Mouse (Mus musculus) frontal cortex, postnatal 36 days (tissue): ENCODE data around the gene Bdh2.

Experiments
- DNase-seq, 2 experiments: peaks; one replicate each; pipeline ENCODE4 v3.0.0; 2022; ENCODE audit warnings: low spot score in 2 of 2

The Bdh2 gene

GRCm38 (mm10) chr3:135280669-135281415, at the start of gene Bdh2:
Gene Bdh2, plus strand, starts transcription at chr3:135281221.
- DNase-seq: peak; percentile 64 to 83

DNA sequence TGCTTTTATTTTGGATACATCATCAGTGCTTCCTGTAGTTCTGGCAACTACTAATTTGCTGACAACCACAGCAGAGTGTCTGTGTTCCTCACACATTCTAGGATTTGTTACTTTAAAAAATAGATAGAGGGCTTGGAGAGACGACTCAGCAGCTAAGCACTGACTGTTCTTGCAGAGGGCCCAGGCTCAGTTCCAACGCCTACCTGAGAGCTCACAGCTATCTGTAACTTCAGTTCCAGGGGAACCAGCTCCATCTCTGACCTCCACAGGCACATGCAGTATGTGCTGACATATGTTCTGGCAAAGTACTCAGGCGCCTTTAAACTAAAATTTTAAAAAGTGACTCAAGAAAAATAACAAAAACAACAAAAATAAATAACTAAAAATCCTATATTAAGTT, 49.0 kb upstream of the Bdh2 start:
- no peak for DNase-seq

DNA sequence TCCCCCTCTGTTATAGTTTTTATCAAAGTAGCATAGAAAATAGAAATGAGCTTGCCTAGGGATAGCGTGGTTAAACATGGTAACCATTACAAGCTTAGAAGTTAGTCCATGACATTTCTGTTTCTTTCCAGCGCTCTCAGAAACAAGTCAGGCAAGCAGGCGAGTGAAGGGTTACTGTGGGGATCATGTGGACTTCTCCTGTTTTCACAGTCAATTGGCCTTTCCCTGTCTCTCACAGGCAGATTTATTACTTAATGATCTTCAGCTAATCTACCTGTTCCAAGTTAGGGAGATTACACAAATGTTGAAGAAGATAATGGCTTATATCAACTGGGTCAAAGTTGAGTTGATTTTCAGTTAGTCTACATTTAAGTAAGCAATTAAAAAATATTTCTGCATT, 48.6 kb upstream of the Bdh2 start:
- no peak for DNase-seq

GRCm38 (mm10) chr3:135245733-135246132, 35.3 kb upstream of the Bdh2 start:
- no peak for DNase-seq

DNA sequence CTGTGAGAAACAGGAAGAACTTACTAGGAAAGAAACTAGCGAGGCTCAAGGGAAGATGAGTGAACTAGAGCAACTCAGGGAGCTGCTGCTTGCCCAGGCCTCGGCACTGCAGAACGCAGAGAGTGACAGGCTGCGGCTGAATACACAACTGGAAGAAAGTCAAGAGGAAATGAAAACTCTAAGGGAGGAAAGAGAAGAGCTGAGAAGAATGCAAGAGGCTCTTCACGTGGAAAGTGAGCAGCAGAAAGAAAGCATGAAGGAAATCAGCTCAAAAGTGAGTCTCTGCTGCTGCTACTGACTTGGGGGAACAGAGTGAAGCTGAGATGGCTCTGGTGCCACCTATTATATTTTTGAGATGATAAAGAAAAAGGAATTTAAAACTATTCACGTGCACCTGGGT, 34.2 kb upstream of the Bdh2 start:
- no peak for DNase-seq

DNA sequence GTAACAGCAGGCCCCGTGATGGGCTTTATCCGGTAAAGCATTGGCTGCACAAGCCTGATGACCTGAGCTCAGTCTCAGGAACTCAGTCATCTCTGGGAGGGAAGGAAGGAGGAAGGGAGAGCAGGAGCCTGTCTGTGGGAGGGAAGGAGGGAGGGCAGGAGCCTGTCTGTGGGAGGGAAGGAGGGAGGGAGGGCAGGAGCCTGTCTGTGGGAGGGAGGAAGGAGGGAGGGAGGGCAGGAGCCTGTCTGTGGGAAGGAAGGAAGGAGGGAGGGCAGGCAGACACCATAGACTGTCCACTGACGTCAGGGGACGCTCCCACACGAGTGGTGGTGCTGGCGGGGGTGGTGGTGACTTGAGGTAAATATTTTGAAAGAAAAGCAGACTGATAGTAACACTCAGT, 31.9 kb upstream of the Bdh2 start:
- DNase-seq: no peak

DNA sequence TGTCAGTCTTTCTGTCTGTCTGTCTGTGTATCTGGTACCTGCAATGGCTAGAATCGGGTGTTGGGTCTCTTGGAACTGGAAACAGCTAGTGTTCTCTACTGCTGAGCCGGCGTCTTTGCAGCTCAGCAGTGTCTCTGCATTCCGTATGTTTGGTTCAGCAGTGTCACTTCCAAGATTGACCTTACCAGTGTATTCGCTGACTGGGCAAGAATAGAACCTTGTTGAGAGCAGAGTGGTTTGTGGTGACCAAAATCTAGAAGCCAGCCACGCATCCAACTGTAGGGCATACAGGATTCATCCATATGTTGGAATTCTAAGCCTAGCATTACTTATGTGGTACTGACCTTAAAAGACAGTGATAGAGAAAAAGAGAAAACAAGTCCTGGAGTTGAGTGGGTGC, 29.2 kb upstream of the Bdh2 start:
- DNase-seq: no peak

GRCm38 (mm10) chr3:135254784-135255183, 26.2 kb upstream of the Bdh2 start:
- no peak for DNase-seq

GRCm38 (mm10) chr3:135258919-135259318, 22.1 kb upstream of the Bdh2 start:
- no peak for DNase-seq

DNA sequence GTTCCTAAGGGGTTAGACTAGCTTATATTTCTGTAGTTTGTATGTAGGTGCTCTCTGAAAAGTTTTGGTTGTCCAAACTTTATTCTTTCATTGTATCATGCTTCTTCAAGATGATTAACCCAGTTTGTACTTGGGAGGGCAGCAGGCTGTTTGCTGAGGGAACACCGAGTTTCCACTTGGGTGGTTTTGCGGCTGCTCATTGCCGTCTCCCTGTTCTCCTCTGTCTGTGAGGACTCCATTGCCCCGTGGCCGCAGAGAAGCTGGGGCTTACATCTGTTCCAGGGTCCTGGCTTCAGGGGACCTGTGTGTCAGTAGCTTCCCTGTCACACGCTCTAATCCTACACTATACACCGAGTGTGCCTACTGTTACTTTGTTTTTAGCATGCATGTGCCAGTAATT, 20.8 kb upstream of the Bdh2 start:
- DNase-seq: no peak

DNA sequence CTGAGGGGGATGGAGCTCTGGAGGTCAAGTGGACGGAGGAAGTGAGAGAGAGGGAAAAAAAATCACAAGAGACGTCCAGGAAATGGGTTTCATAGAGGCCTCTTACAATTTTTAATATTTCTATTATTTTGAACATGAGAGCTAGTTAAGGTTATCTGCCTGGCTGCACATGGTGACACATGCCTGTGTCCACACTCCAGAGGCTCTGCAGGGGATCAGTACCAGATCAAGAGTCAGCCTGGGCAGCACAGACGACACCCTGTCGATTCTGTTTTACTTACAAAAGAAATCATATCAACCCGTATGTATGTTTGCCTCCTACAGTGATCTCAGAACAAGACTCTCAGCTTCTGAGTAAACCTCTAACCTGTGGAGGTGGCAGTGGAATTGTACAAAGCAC, 12.4 kb upstream of the Bdh2 start:
- DNase-seq: no peak

DNA sequence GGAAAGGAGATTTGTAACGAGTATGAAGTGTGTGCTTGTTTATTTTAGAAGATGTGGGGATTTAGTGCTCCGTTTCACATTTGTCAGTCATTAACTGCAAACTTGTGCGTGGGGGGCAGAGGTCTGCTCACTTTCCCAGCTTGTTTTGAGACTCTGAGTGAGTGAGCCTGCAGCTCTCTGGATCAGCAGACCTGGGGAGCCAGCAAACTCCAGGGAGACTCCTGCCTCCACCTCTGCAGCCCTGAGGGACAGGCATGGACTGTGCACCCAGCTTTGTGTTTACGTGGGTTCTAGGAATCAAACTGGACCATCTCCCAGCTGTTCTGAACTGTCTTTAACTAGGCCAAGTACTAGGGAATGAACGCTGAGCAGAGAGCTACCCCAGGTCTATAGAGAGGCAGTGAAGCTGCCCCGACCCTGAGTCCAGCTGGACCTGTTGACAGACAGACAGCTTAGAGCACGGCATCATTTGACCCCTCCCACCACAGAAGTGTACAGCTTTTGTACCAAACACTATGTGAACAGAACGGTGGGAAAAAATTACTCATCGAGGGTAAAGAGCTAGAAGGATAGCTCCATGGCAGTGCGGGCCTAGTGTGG, 11.5 kb upstream of the Bdh2 start:
- no peak for DNase-seq

DNA sequence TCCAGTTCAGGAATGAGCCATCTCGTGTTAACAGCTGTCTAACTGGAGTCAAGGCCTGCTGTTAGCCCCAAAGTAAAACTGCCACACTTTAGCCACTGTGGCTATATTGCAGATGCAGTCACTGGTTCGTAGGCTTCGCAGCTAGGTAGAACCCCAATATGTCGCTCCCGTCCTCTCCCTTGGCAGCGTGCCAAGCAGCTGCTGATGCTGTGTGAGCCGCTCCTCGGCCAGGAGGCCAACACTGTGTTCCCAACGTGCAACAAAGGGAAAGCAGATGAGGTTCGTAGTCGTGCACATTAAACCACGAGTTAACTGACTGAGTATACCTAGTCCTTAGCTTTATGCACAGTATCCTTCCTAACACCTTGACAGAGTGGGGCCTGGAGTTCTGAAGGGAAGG, 8.4 kb upstream of the Bdh2 start:
- no peak for DNase-seq

DNA sequence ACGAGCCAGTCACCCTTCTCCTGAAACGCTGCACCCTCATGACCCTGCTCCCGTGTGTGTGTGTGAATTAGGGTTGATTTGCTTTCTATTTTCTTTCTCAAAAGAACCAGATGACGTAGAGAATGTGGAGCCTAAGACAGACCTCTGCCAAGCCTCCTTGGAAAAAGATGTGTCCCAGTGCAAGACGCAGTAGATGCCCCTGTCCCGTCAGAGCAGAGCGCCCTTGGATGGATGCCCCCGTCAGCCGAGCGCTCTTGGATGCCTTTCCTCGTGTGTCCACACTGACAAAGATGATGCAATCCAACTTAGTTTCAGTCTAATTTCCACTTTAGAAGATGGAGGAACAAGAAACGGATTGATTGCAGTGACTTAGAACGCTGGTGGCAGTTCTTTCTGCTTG, 8.0 kb upstream of the Bdh2 start:
- DNase-seq: no peak

GRCm38 (mm10) chr3:135280160-135280559, 861 bp upstream of the Bdh2 start:
- no peak for DNase-seq

DNA sequence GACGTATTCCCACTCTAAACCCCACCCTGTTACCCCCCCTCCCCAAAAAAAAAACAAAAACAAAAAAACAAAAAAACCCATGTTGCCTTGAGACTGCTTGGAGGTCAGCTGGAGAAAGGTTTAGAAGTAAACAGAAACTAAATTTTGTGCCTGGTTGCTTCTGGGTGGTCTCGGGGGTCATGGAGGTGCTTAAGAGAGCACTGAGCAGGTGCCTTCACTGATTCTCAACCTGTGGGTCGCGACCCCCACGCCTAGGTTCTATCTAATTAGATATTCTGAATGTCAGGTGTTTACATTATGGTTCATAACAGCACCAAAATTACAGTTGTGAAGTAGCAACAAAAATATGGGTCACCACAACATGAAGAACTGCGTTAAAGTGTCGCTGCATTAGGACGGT, 680 bp downstream of the Bdh2 start:
- no peak for DNase-seq

- DNase-seq: no peak
These were observed 4.2 kb downstream of the Bdh2 start for GRCm38 (mm10) chr3:135285256-135285655.

DNA sequence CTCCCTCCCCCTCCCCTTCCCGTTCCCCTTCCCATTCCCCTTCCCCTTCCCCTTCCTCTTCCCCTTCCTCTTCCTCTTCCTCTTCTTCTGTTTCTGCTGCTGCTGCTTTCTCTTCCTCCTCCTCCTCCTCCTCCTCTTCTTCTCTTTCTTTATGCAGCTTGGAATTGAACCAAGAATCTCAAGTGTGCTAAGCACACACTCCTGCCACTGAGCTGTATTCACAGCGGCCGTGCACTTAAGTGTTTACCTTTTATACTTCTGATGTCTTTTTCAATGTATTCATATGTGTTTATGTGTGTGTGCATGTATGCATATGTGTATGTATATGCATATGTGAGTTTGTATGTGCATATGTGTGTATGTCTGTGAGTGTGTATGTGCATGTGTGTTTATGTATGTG, 4.8 kb downstream of the Bdh2 start:
- DNase-seq: no peak

DNA sequence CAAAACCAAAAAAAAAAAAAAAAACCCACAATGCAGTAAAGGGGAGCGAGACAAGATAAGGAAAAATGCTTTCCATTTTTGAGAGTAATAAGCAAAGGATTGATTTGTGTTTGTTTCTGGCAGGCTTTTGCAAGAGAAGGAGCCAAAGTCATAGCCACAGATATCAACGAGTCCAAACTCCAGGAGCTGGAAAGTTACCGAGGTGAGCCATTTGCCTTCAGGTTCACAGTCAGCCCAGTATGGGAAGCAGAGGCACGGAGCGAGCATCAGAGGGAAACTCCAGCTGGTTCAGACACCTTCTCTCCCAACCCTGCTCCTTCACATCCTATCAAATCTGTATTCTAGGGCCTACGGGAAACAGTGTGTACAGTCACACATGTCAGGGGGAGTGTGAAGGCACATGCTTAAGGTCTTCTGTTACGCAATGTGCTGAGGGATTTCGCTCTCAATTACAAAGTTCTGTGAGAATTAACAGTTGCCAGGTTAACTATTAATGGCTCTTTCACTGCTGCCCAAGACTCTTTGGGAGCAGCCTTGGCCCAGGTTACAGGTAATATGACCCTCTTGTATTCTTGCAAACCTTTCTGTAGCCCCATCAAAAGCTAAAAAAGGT, 7.2 kb downstream of the Bdh2 start:
- DNase-seq: no peak

DNA sequence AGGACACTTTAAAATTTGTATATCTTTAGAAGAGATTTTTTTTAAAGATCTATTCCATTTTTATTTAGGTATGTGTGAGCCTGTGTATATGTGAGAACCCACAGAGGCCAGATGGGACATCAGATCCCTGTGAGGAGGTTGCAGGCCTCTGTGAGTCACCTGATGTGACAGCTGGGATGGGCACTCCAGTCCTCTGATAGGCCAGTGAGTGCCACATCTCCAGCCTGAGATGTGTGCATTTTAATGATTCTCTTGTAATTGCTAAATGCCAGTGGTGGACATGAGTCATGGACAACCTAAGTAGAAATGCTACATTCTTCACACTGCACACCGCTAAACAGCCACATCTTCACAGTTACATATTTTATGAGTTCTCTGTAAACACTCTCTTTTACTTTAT, 8.1 kb downstream of the Bdh2 start:
- no peak for DNase-seq

DNA sequence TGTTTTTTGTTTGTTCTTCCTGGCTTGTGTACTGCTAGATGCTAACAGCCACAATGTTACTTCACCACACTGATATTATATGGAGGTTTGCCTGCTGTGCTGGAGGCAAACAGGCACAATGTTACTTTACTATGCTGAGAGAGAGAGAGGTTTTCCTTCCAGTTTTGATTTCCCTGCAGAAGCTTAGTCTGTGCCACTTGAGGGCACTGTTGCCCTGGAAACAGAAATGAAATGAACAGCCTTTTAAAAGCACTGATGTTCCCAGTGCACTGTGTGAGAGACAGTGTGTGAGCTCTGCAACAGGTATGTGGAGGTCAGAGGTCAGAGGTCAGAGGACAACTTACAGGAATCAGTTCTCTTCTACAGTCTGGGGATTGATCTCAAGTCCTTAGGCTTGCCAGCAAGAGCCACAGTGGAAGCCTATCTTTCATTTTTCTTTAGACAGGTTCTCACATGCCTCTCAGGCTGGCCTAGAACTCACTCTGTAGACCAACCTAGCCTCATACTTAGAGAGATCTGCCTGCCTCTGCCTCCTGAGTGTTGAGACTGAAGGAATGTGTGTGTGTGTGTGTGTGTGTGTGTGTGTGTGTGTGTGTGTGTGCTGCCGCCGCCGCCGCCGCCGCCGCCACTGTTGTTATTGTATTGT, 9.4 kb downstream of the Bdh2 start:
- peak; percentile 46 to 58 for DNase-seq

GRCm38 (mm10) chr3:135293703-135294102, 12.7 kb downstream of the Bdh2 start:
- no peak for DNase-seq

DNA sequence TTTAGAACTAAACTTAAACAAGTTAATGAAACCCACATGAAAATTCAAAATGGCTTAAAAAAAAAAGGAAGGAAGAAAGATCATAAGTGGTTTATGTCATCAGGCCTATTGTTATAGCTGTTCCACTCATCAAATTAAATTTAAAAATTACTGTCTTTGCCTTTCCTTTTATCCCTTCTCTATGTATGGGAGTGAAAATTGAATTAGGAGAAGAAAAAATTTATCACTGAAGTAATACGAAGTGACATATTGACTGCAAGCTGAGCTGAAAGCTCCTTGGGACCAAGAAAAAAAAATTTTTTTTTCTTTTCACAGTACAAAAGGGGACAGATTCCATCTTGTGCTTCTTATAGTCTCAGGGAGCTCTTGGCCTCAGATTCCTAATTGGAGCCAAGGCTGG, 14.5 kb downstream of the Bdh2 start:
- DNase-seq: no peak
